8 mouse cellular contexts compared by ENCODE assay signal in genomic region chr11:120489054-120489761, GRCm38 (mm10). TPM values are rescaled to one million over a fixed set of nuclear protein-coding genes. Genes with fewer than 3 reads are reported as not detected.
DNase-seq lines count a peak whose midpoint lies in the region; ATAC-seq and TF ChIP-seq lines count a peak whose summit lies in the region.

No protein-coding gene starts in this region.

- peak; percentile 87 for TF ChIP-seq CTCF in E14TG2a.4 (conservative IDR thresholded peaks at IDR 0.05; ENCODE audit: low read length)

- H3K36me3 ChIP-seq in E14TG2a.4 (ENCODE audit: insufficient read depth, low read length): peaks cover 65% of the 10 kb centered on the region
- H3K36me3 ChIP-seq in embryonic facial prominence, embryonic 10.5 days (replicated peaks): peaks cover 61% of the 10 kb centered on the region
- peaks cover 28% of the 10 kb centered on the region for H3K36me3 ChIP-seq in kidney, embryonic 16.5 days (ENCODE audit: insufficient read depth, low read length)
- H3K36me3 ChIP-seq in liver, embryonic 11.5 days (ENCODE audit: control insufficient read depth, insufficient read depth, low read length): peaks cover 36% of the 10 kb centered on the region

- no peaks in the 10 kb centered on the region for H3K9me3 ChIP-seq in E14TG2a.4 (ENCODE audit: low read length)
- H3K9me3 ChIP-seq in embryonic facial prominence, embryonic 10.5 days: no peaks in the 10 kb centered on the region
- H3K9me3 ChIP-seq in kidney, embryonic 16.5 days (ENCODE audit: low read length): no peaks in the 10 kb centered on the region
- H3K9me3 ChIP-seq in liver, embryonic 11.5 days (ENCODE audit: control insufficient read depth, low read length): no peaks in the 10 kb centered on the region

- H3K27ac ChIP-seq in embryonic facial prominence, embryonic 10.5 days (replicated peaks): no peak overlapping the region; the same call in 1 of the 2 replicates
- H3K27ac ChIP-seq in kidney, embryonic 16.5 days (ENCODE audit: low read length): peak overlapping the region; percentile 93
- peak overlapping the region; percentile 36 for H3K27ac ChIP-seq in liver, embryonic 11.5 days (ENCODE audit: low read depth, low read length)

- 0 out of 2 replicates have a peak overlapping the region, but pooled peaks have one; percentile 25 for H3K9ac ChIP-seq in kidney, embryonic 16.5 days (replicated peaks; ENCODE audit: low read length)
- H3K9ac ChIP-seq in liver, embryonic 11.5 days (ENCODE audit: low read depth, low read length): peak overlapping the region; percentile 22; the same call in 1 of the 2 replicates

- peak; percentile 75 for DNase-seq in adrenal gland, postnatal 10 days
- peak; percentile 74 for DNase-seq in embryonic facial prominence, embryonic 10.5 days (ENCODE audit: low spot score)
- peak; percentile 74 to 75 for DNase-seq in heart, adult 9 months (ENCODE audit: low spot score in 2 of 2)
- peak; percentile 65 for DNase-seq in liver, embryonic 11.5 days (ENCODE audit: low spot score)
- DNase-seq in natural killer cell, adult 2 months (ENCODE audit: low spot score in 2 of 2): peak; percentile 70 to 75
- peak; percentile 75 for DNase-seq in thymus, postnatal 14 days

- no peaks in the 10 kb centered on the region for H3K27me3 ChIP-seq in E14TG2a.4 (ENCODE audit: insufficient read depth, low read length)
- H3K27me3 ChIP-seq in embryonic facial prominence, embryonic 10.5 days (replicated peaks; ENCODE audit: low read depth, poor library complexity, severe bottlenecking): no peaks in the 10 kb centered on the region
- H3K27me3 ChIP-seq in kidney, embryonic 16.5 days (ENCODE audit: insufficient read depth, low read length): no peaks in the 10 kb centered on the region
- no peaks in the 10 kb centered on the region for H3K27me3 ChIP-seq in liver, embryonic 11.5 days (replicated peaks; ENCODE audit: control insufficient read depth, insufficient read depth, low read length)

- peaks cover 81% of the 10 kb centered on the region for H3K4me1 ChIP-seq in E14TG2a.4 (replicated peaks; ENCODE audit: low read depth, low read length)
- H3K4me1 ChIP-seq in embryonic facial prominence, embryonic 10.5 days: peaks cover 59% of the 10 kb centered on the region
- peaks cover 42% of the 10 kb centered on the region for H3K4me1 ChIP-seq in kidney, embryonic 16.5 days (ENCODE audit: insufficient read depth, low read length)
- H3K4me1 ChIP-seq in liver, embryonic 11.5 days (replicated peaks; ENCODE audit: control insufficient read depth, insufficient read depth, low read length): peaks cover 51% of the 10 kb centered on the region

- 65% methylated on average over 4 of the region's 4 CpGs for WGBS in embryonic facial prominence, embryonic 10.5 days
- WGBS in kidney, embryonic 16.5 days: 58% methylated on average over 4 of the region's 4 CpGs
- 57% methylated on average over 4 of the region's 4 CpGs for WGBS in liver, embryonic 11.5 days

- peak overlapping the region; percentile 5; the same call in 1 of the 2 replicates for H3K4me3 ChIP-seq in E14TG2a.4 (replicated peaks; ENCODE audit: low read length)
- H3K4me3 ChIP-seq in embryonic facial prominence, embryonic 10.5 days: peak overlapping the region; percentile 4; the same call in 1 of the 2 replicates
- H3K4me3 ChIP-seq in kidney, embryonic 16.5 days (ENCODE audit: low read length): no peak overlapping the region
- no peak overlapping the region for H3K4me3 ChIP-seq in liver, embryonic 11.5 days (ENCODE audit: low read depth, low read length)

- ATAC-seq in kidney, embryonic 16.5 days (ENCODE audit: low FRiP score, low TSS enrichment): peak; percentile 72
- peak; percentile 39 for ATAC-seq in liver, embryonic 11.5 days (replicated peaks; ENCODE audit: low FRiP score)

- H3K4me2 ChIP-seq in kidney, embryonic 16.5 days (replicated peaks; ENCODE audit: low read depth, low read length): no peak overlapping the region
- H3K4me2 ChIP-seq in liver, embryonic 11.5 days: 0 out of 2 replicates have a peak overlapping the region, but pooled peaks have one; percentile 8

RNA-seq across cellular contexts. Expression of gene Slc25a10, which starts 2.4 kb away (rescaled TPM):
- total RNA-seq in adrenal gland, postnatal 10 days (2021): 10 to 100 TPM; 58.5 to 60.9 TPM
- 68.6 and 69.4 TPM in 2 replicates for polyA plus RNA-seq in embryonic facial prominence, embryonic 10.5 days (2016; fragmentation: Nextera tagmentation; extraction: Ambion mirVana)
- 120 and 123 TPM in 2 replicates for polyA plus RNA-seq in kidney, embryonic 16.5 days (2015; fragmentation: Nextera tagmentation; extraction: Ambion mirVana)
- polyA plus RNA-seq in liver, embryonic 11.5 days (2014; fragmentation: Nextera tagmentation; extraction: Ambion mirVana): 65.5 and 70.6 TPM in 2 replicates

RNA-seq across cellular contexts. Expression of gene Mrpl12, which starts 4.8 kb away (rescaled TPM):
- total RNA-seq in adrenal gland, postnatal 10 days (2021): 100 to 1,000 TPM; 179 to 189 TPM
- 206 and 216 TPM in 2 replicates for polyA plus RNA-seq in embryonic facial prominence, embryonic 10.5 days (2016; fragmentation: Nextera tagmentation; extraction: Ambion mirVana)
- 176 and 177 TPM in 2 replicates for polyA plus RNA-seq in kidney, embryonic 16.5 days (2015; fragmentation: Nextera tagmentation; extraction: Ambion mirVana)
- polyA plus RNA-seq in liver, embryonic 11.5 days (2014; fragmentation: Nextera tagmentation; extraction: Ambion mirVana): 252 and 266 TPM in 2 replicates

RNA-seq across cellular contexts. Expression of gene Arl16, which starts 21.8 kb away (rescaled TPM):
- 10 to 100 TPM; 20.6 to 20.9 TPM for total RNA-seq in adrenal gland, postnatal 10 days (2021)
- 55.9 and 66.9 TPM in 2 replicates for polyA plus RNA-seq in embryonic facial prominence, embryonic 10.5 days (2016; fragmentation: Nextera tagmentation; extraction: Ambion mirVana)
- 46.5 and 50.4 TPM in 2 replicates for polyA plus RNA-seq in kidney, embryonic 16.5 days (2015; fragmentation: Nextera tagmentation; extraction: Ambion mirVana)
- 39.1 and 40.2 TPM in 2 replicates for polyA plus RNA-seq in liver, embryonic 11.5 days (2014; fragmentation: Nextera tagmentation; extraction: Ambion mirVana)

RNA-seq across cellular contexts. Expression of gene Ccdc137, which starts 31.3 kb away (rescaled TPM):
- 10 to 100 TPM; 16.1 to 18.8 TPM for total RNA-seq in adrenal gland, postnatal 10 days (2021)
- polyA plus RNA-seq in embryonic facial prominence, embryonic 10.5 days (2016; fragmentation: Nextera tagmentation; extraction: Ambion mirVana): 49.6 and 50.7 TPM in 2 replicates
- 40.6 and 43.9 TPM in 2 replicates for polyA plus RNA-seq in kidney, embryonic 16.5 days (2015; fragmentation: Nextera tagmentation; extraction: Ambion mirVana)
- 51.5 and 52.0 TPM in 2 replicates for polyA plus RNA-seq in liver, embryonic 11.5 days (2014; fragmentation: Nextera tagmentation; extraction: Ambion mirVana)

RNA-seq across cellular contexts. Expression of gene Oxld1, which starts 31.3 kb away (rescaled TPM):
- total RNA-seq in adrenal gland, postnatal 10 days (2021): 10 to 100 TPM; 59.0 to 82.0 TPM
- polyA plus RNA-seq in embryonic facial prominence, embryonic 10.5 days (2016; fragmentation: Nextera tagmentation; extraction: Ambion mirVana): 8.5 and 12.8 TPM in 2 replicates
- 15.4 and 15.9 TPM in 2 replicates for polyA plus RNA-seq in kidney, embryonic 16.5 days (2015; fragmentation: Nextera tagmentation; extraction: Ambion mirVana)
- 12.7 and 16.8 TPM in 2 replicates for polyA plus RNA-seq in liver, embryonic 11.5 days (2014; fragmentation: Nextera tagmentation; extraction: Ambion mirVana)

Comparison
In these comparisons a context has a peak if more than half of its experiments do, and no peak if none do; other contexts are left out.
1. H3K4me3 ChIP-seq: peak in E14TG2a.4 (single experiment) and embryonic facial prominence, embryonic 10.5 days (single experiment); none in kidney, embryonic 16.5 days (single experiment) and liver, embryonic 11.5 days (single experiment).
2. Peak in every context shown above with its lines, with median percentiles within 50 percentile points of each other: DNase-seq.